Mouse (Mus musculus) fat pad, adult 2 months (tissue): ENCODE measurements at regions not wholly inside any gene's neighbourhood (a gene's known extent, or its start where the extent isn't known, plus 50 kb on each side); places are given as distances from the start of the nearest gene placed in this dataset.

Experiments used
- DNase-seq: peaks from one replicate; pipeline ENCODE4 v3.0.0-alpha.2; 2011; ENCODE audit warnings: low read depth, low spot score; ENCODE audit errors: extremely low read depth

DNA sequence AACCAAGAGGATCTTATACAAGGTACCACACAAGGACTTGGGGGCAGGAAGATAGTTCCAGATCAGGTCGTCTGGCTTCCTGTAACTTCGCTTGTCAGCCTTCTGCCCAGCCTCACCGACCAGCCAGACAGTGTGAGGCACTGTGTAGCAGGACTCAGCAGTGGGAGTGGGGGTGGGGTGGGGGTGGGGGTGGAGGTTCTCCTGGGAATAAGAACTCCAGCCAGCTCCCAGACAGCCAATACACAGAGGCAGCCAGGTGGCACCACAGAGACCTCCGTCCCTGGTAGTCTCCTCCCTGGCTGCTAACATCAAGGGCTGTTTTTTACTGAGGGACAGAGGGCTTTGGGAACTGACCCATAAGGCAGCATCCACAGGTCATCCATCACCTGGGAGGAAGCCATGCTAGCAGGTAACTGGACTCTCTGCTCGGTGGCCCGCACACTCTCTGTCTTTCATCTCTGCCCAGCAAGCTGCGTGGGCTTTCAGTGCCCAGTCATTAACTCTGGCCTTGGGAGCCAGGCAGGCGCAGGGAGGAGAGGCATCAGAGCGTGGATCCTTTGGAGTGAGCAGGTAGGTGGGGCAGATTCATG lies 60.3 kb upstream of the Wnt4 start:
- no peak for DNase-seq

GRCm38 (mm10) chr4:137214573-137214972 lies 62.7 kb upstream of the Wnt4 start:
- DNase-seq, result no peak

DNA sequence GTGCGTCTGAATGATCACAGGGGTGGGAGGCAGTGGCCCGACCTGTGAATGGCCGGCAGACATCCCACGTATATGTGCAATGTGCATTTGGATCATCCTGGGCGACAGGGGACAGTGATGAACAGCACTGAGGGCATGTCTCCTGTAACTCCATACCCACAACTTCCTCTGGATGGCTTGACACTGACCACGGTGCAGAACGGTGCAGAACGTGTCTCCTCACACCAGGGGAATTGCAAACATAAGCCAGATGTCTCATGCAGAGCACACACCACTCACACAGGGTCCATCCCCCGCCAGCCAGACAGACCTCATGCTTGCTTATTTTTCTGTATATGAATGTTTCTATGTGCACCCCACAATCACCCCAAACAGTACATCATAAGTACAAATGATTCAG lies 64.4 kb upstream of the Wnt4 start:
- DNase-seq, result no peak

DNA sequence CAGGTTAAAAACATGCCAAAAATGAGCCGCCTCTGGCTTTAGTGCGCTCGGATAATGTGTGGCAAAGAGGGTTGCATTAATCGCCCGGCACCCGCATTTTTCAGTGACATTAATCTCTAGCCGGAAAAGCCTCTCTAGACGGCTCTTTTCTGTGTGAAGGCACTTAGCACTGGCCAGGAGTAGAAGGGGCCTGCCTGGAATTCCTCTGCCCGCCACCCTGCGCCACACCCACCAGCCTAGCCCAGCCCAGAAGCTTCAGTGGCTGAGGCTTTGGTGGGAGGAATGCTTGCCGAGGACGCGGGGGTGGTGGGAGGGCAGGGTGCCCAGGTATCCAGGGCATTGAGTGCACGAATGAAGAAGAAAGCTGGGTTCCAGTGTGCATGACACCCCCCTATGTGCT lies 65.2 kb upstream of the Wnt4 start:
- no peak for DNase-seq

- no peak for DNase-seq
Measured at GRCm38 (mm10) chr4:137211288-137211687, 66.0 kb upstream of the Wnt4 start.

- DNase-seq, result no peak
Measured at GRCm38 (mm10) chr4:137210525-137210924, 66.8 kb upstream of the Wnt4 start.

- DNase-seq, result peak; percentile 25
Measured at GRCm38 (mm10) chr4:137200968-137201367, 76.3 kb upstream of the Wnt4 start.

GRCm38 (mm10) chr4:137200426-137200825 lies 76.9 kb upstream of the Wnt4 start:
- DNase-seq, result no peak

DNA sequence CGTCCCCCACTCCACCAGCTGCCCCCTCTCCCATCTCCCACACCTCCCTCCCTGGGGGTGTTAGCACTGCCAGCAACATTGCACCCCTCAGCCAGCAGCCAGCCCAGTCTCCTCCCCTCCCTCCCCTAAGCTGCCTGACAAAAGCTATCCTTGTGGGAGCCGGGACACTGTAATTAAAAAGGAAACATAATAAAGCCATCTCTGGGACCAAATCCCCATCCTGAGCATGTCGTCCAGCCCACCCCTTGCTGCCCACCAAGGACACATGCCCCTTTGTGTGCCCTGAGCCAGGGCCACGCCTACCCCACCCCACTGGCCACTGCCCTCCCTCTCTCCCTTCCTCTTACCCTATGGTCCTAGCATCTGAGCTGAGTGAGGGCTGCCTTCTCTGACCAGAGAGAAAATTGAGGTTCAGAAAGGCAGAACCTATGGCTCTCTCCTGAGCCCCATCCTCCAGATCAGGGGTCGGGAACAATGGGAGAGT lies 80.8 kb upstream of the Wnt4 start:
- DNase-seq, result no peak

DNA sequence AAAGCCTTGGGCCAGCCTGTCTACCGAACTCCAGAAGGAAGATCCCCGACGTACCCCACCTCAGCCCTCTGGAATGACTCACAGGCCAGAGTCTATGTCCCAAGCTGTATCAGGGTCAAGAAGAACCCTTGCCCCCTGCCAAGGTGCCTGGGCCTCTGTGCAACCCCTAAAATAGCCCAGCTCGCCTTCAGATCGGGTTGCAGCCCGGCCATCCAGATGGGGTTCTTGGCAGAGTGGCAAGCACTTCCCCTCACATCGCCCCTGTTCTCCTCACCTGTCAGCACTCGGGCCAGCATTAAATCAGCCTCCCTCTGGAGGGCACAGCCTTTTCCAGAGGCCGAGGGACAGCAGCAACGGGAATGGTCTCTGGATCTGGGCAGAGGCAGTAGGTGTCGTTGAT lies 83.2 kb upstream of the Wnt4 start:
- DNase-seq, result no peak

- DNase-seq, result no peak
Measured at GRCm38 (mm10) chr4:137190625-137191024, 86.7 kb upstream of the Wnt4 start.

- no peak for DNase-seq
Measured at GRCm38 (mm10) chr4:137189801-137190200, 87.5 kb upstream of the Wnt4 start.

- DNase-seq, result no peak
Measured at GRCm38 (mm10) chr4:137189058-137189457, 88.2 kb upstream of the Wnt4 start.

- no peak for DNase-seq
Measured at GRCm38 (mm10) chr4:137187592-137187991, 89.7 kb upstream of the Wnt4 start.

DNA sequence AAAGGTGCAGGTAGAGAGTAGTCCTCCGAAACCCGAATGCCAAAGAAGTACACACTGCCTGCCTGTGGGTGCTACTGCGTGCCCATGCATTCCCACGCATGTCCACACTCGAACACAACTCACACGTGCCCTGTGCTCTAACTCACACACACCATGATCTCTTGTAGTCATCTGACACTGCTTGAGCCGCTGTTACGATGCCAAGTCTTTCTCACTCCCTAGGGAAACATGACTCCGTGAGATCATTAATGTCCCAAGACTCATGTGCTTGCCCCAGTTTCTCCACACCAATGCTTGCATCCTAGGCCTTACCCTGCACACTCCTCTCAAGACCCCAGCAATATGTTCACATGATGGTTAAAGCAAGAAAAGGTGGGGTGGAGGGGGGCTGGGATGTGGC lies 90.2 kb upstream of the Wnt4 start:
- no peak for DNase-seq

DNA sequence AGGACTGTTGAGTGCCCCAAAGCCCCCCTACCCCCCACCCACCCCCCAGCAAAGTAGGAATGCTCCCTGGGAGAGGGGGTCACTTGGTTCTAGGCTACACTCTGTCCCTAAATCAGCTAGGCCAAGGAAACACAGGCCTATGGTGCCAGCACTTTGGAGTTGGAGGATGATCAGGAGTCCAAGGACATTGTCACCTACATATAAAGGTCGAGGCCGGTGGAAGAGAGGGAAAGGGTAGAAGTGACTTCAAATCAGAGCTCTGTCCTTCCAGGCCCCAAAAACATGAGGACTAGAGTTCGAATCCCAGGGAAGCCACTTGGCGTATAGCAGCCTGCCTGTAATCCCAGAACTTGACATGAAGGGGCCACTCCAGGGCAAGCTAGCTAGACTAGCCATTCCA lies 92.3 kb upstream of the Wnt4 start:
- no peak for DNase-seq

DNA sequence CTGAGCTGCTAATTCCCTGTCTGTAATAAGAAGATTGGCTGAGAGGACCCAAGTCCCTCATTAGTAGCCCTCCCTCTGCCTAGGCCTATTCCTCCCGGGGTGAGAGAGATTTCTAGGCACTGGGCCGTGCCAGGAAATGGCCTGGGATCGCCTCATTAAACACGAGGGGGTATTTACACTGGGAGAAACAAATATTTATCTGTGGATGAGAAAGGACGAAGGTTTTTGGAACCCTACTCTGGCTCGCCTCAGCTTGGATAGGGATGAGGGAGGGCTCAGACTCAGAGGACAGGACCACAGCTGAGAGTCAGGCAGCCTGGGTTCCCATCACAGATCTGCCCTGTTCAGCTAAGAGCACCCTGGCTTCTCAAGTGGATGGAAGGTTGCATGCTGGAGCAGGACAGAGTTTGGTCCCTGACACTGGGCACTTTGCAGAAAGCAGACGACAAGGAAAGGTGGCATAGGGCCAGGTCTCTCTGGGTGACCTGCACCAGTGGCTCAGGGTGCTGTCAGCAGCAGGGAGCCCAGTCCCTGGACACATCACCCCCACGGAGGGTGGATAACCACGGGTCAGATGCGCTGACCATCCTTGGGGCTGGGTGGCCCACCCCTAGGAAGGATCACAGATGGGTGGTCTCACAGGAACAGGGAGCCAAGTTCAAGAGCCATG lies 94.0 kb upstream of the Wnt4 start:
- DNase-seq, result no peak

- no peak for DNase-seq
Measured at GRCm38 (mm10) chr4:137182547-137182946, 94.7 kb upstream of the Wnt4 start.

DNA sequence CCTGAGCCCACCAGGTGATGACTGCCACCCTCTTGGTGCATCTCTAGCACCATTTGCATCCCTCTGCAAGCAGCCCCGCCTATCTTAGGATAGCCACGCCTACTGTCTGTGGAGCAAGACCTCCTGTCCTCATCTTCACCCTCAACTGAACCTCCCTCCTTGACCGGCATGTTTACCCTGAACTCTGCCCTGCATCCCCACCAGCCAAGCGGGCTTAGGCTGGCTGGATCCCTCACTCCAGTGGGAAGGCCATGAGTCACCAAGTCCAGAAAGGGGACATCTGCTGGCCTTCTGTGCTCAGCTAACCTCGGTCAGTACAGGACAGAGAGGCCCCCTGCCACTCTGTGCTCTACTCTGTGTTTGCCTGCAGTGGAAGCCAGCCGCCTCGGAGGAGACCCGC lies 96.0 kb upstream of the Wnt4 start:
- no peak for DNase-seq

GRCm38 (mm10) chr4:137180083-137180482 lies 97.2 kb upstream of the Wnt4 start:
- DNase-seq, result no peak

DNA sequence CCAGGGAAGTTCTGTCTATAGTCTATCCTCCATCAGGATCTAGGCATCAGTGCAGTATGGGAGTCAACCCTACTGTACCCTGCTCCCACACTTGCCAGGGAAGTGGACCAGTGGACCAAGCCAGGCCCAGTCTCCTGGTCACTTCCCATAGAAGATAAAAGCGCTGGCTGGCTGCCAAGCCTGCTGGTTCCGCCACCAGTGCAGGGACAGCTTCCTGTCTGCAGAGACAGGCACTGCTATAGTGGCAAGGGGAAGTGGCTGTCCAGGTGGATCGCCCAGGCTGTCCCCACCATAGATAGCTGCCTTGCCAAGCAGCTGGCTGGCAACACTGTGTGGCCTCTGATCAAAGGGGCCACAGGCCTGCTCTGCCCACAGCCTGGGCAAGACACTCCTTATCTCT lies 98.5 kb upstream of the Wnt4 start:
- no peak for DNase-seq

DNA sequence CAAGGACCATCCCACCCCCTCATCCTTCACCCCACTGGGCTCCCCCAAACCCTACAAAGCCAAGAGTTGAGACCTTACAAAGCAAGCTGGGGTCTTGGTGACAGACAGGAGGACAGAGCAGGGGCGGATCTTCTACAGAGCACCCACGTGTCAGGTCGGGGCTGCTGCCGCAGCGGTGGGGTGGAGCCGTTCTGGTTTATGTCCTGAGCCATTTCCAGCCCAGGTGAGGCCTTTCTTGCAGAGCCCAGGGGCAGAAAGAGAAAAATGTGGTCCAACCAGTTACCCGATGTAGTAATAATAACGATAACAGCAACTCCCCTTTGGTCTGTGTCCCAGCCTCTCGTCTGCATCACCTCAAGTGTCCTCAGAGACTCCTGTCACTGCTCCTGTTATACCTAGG lies 112.4 kb upstream of the Wnt4 start:
- peak; percentile 40 for DNase-seq

DNA sequence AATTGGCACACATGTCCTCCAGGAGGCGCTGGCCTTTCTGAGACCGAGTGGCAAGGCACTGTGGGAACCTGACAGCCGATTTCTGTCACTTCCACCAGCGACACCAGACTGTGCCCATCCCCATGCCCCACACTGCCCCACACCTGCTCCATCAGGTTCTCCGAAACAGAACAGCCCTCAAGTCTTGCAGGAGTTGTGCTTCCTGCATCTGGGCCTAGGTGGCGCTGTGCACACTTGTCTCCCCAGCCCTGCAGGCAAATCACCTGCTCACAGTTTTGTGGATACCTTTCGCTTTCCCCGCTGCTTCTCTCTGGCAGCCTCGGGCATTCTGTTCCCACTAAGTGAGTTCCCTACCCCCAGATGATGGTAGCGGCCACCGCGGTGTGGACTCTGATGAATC lies 112.9 kb upstream of the Wnt4 start:
- DNase-seq, result no peak
